Mouse (Mus musculus) gastrocnemius, adult 8-10 months (tissue): ENCODE data around the gene Rnf187. TPM values are rescaled to one million over a fixed set of nuclear protein-coding genes. Genes with fewer than 3 reads are reported as not detected.
A peak's percentile ranks its signal among the peaks of the same experiment; 100 is the strongest.

ENCODE experiments used
- DNase-seq, 2 experiments: peaks; one replicate each; pipeline ENCODE4 v3.0.0; 2022; ENCODE audit warnings: low spot score in 2 of 2
- total RNA-seq, 4 experiments: library from RNA; stranded (reverse); gene quantifications; 2 replicates each; pipeline ENCODE4 v1.2.4; 2022

Gene Rnf187
- total RNA-seq, result 100 to 1,000 TPM in 2 of 4 experiments, 10 to 100 TPM in 2; 97.5 to 116 (median 100) TPM

DNA sequence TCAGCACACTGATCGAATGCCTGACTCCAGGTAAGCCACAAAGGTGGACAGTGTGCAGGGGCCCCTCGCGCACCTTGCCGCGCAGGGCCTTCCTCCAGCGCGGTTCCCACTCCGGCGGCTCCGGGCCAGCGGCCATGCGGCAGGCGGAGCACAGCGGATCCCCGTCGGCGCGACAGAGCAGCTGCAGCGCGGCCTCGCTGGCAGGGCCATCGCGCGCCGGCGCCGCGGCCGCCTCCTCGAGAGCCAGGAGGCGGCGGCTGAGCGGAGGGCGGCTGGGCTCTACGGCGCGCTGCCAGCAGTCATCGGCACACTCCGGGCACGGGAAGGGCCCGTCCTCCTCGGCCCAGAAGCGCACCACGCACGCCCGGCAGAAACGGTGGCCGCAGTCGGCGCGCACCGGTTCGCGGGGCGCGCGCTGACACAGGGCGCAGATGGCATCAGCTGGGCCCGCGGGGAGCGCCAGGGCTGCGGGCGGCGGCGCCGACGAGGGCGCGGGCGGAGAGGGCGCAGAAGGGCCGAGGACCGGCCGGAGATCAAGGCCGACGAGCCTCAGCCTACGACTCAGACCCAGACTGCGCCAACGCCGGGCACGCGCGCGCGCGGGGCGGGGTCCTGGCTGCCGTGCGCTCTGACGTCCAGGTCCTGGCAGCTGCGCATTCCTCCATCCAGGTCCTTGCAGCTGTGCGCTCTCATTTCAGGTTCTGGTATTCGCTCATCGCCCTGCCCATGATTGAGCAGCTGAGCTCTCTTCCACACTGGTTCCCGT is at the start of gene Rnf187:
Rnf187 (minus strand) TSS at position 595 of the 766 bp plus-strand sequence.
- peak; percentile 85 to 90 for DNase-seq

DNA sequence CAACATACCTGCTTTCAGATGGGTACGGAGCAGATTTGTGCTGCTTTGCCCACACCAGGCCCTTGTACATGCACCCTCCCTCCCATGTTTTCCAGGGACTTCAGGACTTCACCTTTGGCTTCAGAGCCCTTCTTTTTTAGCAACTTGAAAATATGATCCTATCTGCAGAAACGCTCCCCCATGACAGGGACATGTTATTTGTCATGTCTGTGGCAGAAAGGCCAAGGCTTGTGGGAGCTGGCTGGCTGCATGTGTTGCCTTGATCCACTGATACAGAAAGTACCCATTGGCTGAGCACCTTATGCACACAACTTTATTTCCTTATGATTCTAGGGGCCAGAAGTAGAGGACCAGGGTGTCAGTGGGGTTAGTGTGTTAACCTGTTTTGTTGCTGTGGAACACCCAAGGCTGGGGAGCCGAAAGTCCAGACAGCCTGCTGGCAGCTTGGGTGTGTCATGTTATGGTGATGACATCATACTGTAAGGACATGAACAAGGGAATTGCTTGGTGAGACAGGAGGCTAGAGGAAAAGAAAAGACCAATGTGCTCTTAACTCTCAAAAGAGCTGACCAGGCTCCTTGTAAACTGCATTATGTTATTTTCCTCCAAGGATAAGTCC is 46.7 kb upstream of the Rnf187 start:
- DNase-seq, result no peak

DNA sequence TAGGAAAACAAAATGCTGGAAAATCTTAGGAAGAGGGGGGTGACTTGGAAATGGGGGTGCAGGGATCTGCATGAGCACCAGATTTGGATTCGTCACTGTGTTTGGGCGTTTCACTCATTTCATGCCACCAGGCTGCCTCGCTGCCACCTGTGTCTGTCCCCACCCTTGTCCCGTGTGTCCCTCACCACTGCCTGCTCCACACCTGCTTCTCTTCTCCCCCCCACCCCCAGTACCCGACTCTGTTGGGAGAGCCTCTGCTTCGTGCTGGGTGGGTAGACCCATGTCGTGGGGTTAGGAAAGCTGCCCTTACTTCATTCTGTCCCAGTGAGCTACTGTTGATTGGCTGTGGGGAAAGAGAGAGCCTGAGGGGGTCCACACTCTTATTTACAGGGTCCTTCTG is 45.9 kb upstream of the Rnf187 start:
- DNase-seq, result no peak

DNA sequence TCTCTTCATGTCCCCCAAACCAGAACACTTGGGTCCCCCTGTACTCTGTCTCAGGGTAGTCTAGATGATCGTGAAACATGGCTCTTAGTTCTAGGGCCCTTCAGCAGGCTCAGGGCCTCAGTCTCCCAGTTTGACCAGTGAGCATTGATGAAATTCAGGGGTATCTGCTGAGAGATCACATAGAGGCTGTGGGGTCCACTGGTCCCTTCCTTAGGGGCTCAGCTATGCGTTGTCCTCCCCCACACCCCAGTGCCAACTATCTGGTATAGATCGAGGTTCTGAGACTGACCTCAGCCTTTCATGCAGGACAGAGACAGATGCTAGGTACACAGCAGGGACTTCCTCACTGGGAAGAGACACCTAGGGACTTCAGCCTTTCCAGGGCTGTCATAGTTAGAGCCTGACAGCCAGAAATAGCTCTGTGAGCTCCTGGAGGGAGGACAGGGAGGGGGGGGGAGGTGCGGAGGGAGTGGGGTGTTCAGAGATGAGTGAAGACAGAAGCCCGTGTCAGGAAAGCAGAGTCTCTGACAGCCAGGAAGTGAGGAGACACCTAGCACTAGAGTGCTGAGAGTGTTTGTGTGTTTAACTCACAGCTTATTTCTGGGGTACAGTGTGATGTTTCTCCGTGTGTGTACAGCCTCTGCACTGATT is 45.1 kb upstream of the Rnf187 start:
- DNase-seq, result peak in 1 of 2 experiments; percentile 2

DNA sequence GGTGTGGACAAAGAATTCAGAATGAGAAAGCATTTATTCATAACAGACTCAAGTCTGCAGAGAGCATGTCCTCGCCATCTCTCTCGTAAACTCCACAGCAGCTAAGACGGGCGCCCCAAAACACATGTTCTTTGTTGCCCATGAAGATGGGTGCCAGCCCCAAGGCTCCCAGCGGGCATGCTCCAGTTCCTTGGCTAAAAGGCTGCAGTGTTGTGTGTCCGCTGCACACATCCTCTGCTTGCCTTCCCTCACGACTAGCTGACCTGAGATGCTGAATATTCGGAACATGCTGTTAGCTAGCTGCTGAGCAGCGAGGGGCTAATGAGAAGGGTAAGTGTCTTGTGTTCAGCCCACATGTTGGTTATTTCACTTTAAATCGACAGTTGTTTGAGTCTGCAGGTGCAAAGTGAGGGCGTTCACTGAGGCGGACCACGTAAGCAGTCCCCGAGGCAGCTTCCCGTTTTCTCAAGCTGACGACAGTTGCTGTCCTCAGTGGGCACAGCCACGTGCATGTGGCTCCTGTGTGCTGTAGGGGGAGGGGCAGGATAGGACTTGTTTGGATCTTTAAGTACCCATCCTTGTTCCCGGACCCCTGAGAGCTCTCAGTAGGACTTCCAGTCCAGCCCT is 43.9 kb upstream of the Rnf187 start:
- no peak for DNase-seq

DNA sequence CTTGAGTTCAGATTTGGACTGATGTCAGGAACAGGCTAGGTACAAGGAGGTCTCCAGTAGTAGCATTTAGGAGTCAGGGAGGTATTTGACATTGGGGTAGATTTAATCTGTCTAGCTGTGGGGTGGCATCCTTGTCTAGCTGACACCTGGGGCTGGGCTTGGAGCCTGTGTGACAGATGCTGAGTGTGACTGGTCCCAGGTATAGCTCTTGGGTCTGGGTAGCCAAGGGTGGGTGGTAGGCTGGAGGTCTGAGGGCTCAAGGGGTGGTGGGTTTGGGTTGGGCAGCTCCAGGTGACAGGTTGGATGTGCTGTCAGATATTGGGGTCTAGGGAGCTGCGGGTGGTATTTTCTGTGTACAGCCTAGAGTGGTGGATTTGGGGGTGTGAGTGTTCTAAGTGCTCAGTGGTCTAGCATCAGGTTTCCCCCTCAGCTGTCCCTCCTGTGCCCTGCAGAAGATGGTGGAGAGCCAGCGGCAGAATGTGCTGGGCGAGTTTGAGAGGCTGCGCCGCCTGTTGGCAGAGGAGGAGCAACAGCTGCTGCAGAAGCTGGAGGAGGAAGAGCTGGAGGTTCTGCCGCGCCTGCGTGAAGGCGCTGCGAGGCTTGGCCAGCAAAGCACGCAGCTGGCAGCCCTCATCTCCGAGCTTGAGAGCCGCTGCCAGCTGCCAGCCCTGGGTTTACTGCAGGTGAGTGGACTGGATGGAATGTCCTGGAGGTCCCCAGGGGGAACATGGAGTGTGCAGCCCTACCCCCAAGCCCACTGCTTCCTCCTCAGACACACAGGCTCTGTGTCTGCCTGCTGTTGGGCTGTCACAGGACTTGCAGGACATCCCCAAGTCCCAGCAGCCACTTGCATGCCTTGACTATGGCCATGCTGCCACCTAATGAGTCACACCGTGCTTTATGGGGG is 43.1 kb upstream of the Rnf187 start:
- peak; percentile 74 to 86 for DNase-seq

DNA sequence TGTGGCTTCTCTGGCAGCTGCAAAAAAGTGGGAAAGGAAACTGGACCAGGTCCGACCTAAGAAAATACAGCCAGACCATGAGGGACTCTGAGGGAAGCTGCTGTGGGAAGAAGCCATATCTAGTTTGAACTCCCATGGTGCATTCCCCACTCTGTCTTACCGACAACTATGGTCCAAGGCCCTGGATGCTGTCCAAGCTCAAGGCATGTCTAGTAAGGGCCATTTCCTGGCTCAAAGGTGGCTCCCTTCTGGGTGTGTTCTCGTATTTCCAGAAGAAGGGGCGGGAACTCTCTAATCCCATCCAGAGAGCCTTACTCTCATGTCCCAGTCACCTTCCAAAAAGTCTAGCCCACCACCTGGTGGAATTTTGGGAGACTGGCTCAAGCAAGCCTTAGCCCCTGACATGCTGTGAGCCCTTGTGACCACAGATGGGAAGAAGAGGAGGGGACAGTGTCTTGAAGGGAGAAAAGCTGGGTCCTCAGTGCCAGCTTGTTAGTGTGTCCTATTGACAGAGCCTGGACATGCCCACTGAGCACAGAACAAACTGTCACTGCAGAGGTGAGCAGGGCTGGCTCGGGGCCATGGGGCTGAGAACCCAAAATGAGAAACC is 41.8 kb upstream of the Rnf187 start:
- no peak for DNase-seq

DNA sequence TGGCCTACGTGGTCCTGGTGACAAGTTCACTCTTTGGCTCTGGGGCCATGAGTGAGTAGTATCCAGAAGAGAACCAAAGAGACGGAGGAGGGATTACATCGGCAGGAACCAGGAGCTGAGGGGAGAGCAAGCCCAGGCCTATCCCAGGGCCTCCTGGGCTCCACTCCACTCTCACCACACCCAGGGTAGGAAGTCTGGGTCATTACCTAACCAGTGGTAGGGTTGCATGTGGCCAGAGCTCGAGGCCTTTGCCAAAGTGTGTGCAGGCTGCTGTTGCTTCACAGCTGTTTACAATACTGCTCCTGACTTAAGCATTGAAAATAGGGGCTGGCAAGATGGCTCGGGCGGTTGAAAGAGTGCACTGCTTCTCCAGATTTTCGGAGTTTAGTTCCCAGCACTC is 40.9 kb upstream of the Rnf187 start:
- DNase-seq, result peak; percentile 20 to 51

DNA sequence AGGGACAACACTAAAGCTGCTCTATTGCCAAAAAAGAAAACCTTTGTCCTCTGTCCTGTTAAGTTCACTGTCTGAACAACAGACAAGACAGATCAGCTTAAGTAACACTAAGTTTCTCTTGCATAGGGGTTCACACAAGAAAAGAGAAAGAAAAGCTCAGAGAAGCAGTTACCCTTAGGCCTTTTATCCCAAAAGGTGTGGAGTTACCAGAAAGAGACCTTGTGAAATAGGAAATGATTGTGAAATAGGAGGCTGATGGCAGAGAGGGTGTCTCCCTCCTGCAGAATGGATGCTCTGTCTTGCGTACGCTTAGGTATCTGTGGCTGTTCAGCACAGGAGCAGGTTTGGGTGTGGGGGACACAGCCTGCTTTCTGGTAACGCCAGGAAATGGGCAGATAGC is 40.5 kb upstream of the Rnf187 start:
- DNase-seq, result no peak

DNA sequence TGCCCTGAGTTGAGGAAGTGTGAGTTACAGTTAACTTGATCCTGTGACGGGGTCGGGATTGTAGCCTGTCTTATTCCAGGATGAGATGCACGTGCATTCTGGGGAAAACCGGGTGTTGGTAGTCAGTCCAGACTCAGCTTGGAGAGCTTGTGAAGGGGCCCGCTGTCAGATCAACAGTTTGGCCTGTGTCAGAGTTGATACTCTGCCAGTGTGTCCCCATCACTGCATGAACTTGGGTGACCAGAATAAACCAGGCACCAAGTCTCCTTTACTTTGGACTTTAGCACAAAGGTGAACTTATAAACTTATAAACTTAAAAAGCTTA is 40.0 kb upstream of the Rnf187 start:
- peak in 1 of 2 experiments; percentile 3 for DNase-seq

DNA sequence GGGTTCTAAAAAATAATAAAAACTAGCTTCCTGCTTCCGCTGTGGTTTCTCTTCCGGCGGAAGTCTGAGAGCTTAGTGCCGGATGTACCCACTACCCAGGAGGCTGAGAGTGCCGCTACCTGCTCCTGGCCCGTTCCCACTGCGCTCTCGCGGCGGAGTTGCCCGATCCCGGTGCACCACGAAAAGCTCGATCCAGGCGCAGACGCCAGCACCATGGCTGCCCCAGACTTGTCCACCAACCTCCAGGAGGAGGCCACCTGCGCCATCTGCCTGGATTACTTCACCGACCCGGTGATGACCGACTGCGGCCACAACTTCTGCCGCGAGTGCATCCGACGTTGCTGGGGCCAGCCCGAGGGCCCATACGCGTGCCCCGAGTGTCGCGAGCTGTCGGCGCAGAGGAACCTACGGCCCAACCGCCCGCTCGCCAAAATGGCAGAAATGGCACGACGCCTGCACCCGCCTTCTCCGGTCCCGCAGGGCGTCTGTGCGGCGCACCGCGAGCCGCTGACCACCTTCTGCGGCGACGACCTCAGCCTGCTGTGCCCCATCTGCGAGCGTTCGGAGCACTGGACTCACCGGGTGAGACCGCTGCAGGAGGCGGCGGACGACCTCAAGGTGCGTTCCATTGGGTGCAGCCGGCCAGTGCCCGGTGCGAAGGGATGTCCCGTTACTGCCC is 39.5 kb upstream of the Rnf187 start, which contains the start of gene Trim11:
Trim11 (plus strand) TSS at position 67 of the 679 bp plus-strand sequence.
- DNase-seq, result peak in 1 of 2 experiments; percentile 22

DNA sequence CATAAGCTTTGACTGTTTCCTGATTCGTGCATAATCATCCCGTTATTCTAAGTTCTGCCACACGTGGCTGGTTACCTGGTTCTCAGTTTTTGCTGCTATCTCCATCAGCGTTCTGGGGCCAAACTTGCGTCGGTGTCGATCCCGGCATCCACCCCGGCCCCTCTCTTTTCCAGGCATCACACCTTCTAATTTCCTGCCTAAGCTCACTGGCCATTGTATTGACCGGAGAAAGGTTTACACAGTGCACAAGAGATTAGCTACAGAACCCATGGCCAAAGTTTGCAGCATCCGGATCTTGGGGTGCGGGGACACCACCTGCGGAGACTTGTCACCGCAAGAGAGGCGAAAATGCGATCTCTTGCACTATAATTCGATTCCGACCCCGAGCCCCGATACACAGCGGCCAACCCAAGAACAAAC is 38.9 kb upstream of the Rnf187 start:
- peak in 1 of 2 experiments; percentile 2 for DNase-seq

DNA sequence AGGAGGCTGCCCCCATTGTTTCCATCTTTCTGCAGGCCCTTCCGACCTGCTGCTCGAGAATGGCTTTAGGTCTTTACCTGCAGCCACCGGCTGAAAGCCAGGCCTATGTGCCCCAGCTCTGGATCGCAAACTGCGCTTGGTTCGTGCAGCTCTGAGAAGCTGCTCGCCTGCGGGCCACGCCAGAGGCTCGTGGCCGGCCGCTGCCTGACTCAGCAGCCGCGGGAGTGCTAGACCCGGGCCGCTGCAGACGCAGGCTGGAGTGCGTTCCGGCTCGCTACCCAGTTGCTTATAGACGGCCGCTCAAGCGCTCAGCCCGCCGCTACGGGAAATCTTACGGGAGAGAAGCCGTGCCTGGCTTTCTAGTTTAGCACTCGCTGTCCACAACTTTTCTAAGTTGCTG is 38.4 kb upstream of the Rnf187 start:
- DNase-seq, result peak in 1 of 2 experiments; percentile 2

DNA sequence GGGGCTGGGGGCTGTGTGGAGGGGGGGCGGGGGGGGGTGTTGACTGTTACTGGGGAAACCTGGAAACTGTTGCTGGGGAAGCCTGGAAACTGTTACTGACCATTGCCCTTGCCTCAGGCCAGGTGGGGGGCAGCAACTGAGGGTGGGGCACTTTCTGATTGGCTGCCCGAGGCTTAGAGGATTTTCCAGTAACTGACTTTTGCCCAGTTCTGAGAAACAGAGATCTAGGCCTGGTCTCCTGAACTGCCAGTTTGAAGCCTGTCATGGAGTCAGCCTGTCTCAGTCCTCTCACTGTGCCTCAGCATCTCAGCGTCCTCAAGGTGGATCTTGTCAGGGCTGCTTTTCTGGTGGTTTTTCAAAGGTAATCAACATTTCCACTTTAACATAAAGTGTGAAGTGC is 35.7 kb upstream of the Rnf187 start:
- DNase-seq, result no peak

DNA sequence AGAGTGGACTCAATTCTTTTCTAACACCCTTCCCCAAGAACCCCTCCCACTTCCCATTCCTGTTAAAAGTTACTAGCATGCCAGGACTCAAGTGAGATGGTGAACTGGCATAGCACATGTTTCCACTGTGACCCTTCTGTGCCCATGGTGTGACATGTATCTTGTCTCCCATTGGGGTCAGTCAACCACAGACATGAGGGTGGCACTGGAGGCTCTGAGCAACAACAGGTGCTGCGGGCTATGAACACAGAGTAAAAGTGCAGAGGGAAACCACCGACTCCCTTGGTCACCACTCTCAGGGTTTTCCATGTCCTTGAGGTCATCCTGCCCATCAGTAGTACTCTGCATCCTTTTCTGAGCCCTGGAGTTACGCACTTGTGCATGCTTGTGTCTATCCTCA is 33.1 kb upstream of the Rnf187 start:
- no peak for DNase-seq

DNA sequence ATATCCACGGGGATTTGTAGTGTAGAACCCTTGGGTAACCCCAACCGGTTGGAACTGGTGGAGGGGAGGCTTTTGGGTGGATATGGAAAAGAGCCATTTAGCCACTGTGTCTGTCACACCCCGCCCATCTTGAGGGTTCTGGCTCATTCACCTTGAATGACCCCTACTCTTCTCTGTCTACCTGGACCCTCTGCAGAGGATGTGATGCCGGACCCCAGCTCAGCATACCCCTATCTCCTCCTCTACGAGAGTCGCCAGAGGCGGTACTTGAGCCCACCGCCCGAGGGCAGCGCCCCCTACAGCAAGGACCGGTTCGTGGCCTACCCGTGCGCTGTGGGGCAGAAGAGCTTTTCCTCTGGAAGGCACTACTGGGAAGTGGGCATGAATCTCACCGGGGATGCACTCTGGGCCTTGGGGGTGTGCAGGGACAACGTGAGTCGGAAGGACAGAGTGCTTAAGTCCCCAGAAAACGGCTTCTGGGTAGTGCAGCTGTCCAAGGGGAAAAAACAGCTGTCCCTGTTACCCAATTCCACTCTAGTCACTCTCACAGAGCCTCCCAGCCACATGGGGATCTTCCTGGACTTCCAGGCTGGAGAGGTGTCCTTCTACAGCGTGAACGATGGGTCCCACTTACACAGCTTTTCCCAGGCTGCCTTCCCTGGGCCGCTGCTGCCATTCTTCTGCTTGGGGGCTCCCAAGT is 32.3 kb upstream of the Rnf187 start:
- DNase-seq, result no peak

DNA sequence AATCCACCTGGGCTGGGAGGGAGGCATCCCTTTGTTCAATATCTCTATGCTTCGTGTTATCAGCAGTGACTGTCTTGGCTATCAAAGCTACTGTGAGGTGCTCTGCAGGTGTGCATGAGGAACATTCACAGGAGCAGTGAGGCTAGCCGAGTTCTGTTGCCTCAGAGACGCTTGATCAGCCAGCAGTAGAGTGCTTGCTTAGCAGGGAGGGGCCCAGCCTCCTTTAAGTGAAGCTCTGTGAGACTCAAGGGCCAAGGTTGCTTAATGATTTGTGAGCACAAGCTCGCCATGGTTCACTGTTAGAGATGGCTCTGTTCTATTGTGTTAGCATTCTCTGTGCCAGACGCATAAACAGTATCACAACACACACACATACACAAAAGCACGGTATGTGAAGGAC is 30.9 kb upstream of the Rnf187 start:
- DNase-seq, result no peak

DNA sequence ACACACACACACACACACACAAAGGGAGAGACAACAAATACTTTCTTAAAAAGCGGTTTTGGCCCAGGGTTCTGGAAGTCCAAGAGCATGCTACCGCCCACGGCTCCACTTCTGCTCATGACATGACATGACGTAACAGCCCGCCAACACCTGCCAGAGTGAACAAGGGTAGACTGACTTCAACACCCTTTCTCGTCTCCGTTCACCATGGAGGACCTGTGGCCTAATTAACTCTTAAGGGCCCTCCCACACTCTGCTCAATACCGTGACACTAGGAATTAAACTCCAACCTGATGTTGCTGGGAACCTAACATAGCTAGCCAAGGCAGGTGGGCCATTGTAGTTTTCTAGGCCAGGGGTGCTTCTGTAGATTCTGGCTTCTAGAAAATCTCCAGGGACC is 30.3 kb upstream of the Rnf187 start:
- no peak for DNase-seq

DNA sequence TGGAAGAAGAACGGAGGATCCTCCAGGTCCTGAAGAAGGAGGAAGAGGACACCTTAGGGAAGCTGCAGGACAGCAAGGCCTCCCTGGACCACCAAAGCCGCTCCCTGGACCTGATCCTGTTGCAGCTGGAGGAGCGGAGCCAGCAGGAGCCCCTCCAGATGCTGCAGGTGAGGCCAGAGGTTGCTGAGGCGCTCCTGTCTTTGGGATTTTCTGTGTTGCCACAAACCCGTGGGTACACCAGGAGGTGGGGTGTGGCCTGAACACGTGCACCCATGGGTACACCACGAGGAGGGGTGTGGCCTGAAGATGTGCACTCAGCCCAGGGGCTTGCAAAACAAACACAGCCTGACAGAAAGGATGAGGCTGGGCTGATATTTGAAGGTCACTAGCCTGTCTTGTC is 29.8 kb upstream of the Rnf187 start:
- DNase-seq, result no peak
